Comparison of ENCODE assay signal across 9 mouse cellular contexts in genomic region chr5:121146275-121146674, GRCm38 (mm10). TPM values are rescaled to one million over a fixed set of nuclear protein-coding genes. Genes with fewer than 3 reads are reported as not detected.
DNase-seq lines count a peak whose midpoint lies in the region; ATAC-seq lines count a peak whose summit lies in the region.
"Had no signal": no experiment of that assay in that cellular context is flagged by ENCODE, and none has a peak within 500 bp of the region (broad histone marks: within the 10 kb centered on the region; RNA-seq: fewer than 3 reads in every experiment).

No protein-coding gene starts in this region.

- intact Hi-C loops in left cerebral cortex, postnatal 10 days (cut with DNase I) = no loop called here

- no peak for ATAC-seq in forebrain, embryonic 13.5 days
- ATAC-seq in midbrain, embryonic 15.5 days (replicated peaks) = no peak
- no peak for ATAC-seq in midbrain, embryonic 11.5 days (ENCODE audit: low FRiP score)

- peak overlapping the region; percentile 66 for H3K27ac ChIP-seq in forebrain, embryonic 13.5 days
- H3K27ac ChIP-seq in forebrain, embryonic 10.5 days = no peak overlapping the region
- H3K27ac ChIP-seq in midbrain, embryonic 15.5 days = peak overlapping the region; percentile 49; the same call in 1 of the 2 replicates
- H3K27ac ChIP-seq in midbrain, embryonic 11.5 days (ENCODE audit: low read depth, low read length) = no peak overlapping the region
- H3K27ac ChIP-seq: midbrain, embryonic 12.5 days had no signal

- H3K9me3 ChIP-seq in forebrain, embryonic 13.5 days (replicated peaks) = no peaks in the 10 kb centered on the region
- no peaks in the 10 kb centered on the region for H3K9me3 ChIP-seq in forebrain, embryonic 10.5 days
- H3K9me3 ChIP-seq in midbrain, embryonic 15.5 days = no peaks in the 10 kb centered on the region
- no peaks in the 10 kb centered on the region for H3K9me3 ChIP-seq in midbrain, embryonic 11.5 days (ENCODE audit: control insufficient read depth, low read length)
- H3K9me3 ChIP-seq: midbrain, embryonic 12.5 days had no signal

- H3K4me1 ChIP-seq in forebrain, embryonic 13.5 days = peaks cover 32% of the 10 kb centered on the region
- H3K4me1 ChIP-seq in forebrain, embryonic 10.5 days = no peaks in the 10 kb centered on the region; the same call in 1 of the 2 replicates
- H3K4me1 ChIP-seq in midbrain, embryonic 15.5 days = peaks cover 16% of the 10 kb centered on the region
- H3K4me1 ChIP-seq in midbrain, embryonic 11.5 days (ENCODE audit: control insufficient read depth, insufficient read depth, low read length) = no peaks in the 10 kb centered on the region

- H3K4me2 ChIP-seq in forebrain, embryonic 13.5 days = no peak overlapping the region
- no peak overlapping the region for H3K4me2 ChIP-seq in midbrain, embryonic 15.5 days
- H3K4me2 ChIP-seq in midbrain, embryonic 11.5 days = no peak overlapping the region
- H3K4me2 ChIP-seq: midbrain, embryonic 12.5 days had no signal

- H3K36me3 ChIP-seq in forebrain, embryonic 13.5 days (ENCODE audit: poor library complexity, severe bottlenecking) = peaks cover 92% of the 10 kb centered on the region
- peaks cover 100% of the 10 kb centered on the region for H3K36me3 ChIP-seq in forebrain, embryonic 10.5 days (replicated peaks)
- H3K36me3 ChIP-seq in midbrain, embryonic 15.5 days (replicated peaks) = peaks cover 26% of the 10 kb centered on the region
- peaks cover 9% of the 10 kb centered on the region; the same call in 1 of the 2 replicates for H3K36me3 ChIP-seq in midbrain, embryonic 11.5 days (ENCODE audit: control insufficient read depth, insufficient read depth, low read length)

- no peak overlapping the region for H3K4me3 ChIP-seq in forebrain, embryonic 13.5 days
- H3K4me3 ChIP-seq in forebrain, embryonic 10.5 days = no peak overlapping the region
- H3K4me3 ChIP-seq in midbrain, embryonic 15.5 days = no peak overlapping the region
- H3K4me3 ChIP-seq in midbrain, embryonic 11.5 days (ENCODE audit: low read depth, low read length) = no peak overlapping the region
- H3K4me3 ChIP-seq: midbrain, embryonic 12.5 days had no signal

- no peak for DNase-seq in forebrain, embryonic 10.5 days (ENCODE audit: extremely low spot score, low spot score)
- no peak for DNase-seq in midbrain, embryonic 11.5 days (ENCODE audit: low spot score, missing footprints)
- DNase-seq in kidney, adult 11 months = peak; percentile 87
- peak; percentile 27 for DNase-seq in skeletal muscle tissue, adult 2 months (ENCODE audit: low read depth, low spot score)
- DNase-seq in neural tube, embryonic 10.5 days (ENCODE audit: extremely low spot score, low spot score) = no peak
- DNase-seq in left cerebral cortex, postnatal 10 days (ENCODE audit: extremely low spot score in 1 of 2, low spot score in 2 of 2) = no peak

- WGBS in forebrain, embryonic 13.5 days = 85% methylated on average over 5 of the region's 5 CpGs
- WGBS in forebrain, embryonic 10.5 days = 94% methylated on average over 5 of the region's 5 CpGs
- WGBS in midbrain, embryonic 15.5 days = 93% methylated on average over 5 of the region's 5 CpGs
- WGBS in midbrain, embryonic 11.5 days = 88% methylated on average over 5 of the region's 5 CpGs

- H3K27me3 ChIP-seq in forebrain, embryonic 13.5 days = no peaks in the 10 kb centered on the region
- no peaks in the 10 kb centered on the region for H3K27me3 ChIP-seq in forebrain, embryonic 10.5 days (ENCODE audit: poor library complexity, severe bottlenecking)
- no peaks in the 10 kb centered on the region for H3K27me3 ChIP-seq in midbrain, embryonic 15.5 days (replicated peaks)
- H3K27me3 ChIP-seq in midbrain, embryonic 11.5 days (ENCODE audit: control insufficient read depth, insufficient read depth, low read length) = no peaks in the 10 kb centered on the region
- H3K27me3 ChIP-seq: midbrain, embryonic 12.5 days had no signal

- H3K9ac ChIP-seq in forebrain, embryonic 13.5 days = 0 out of 2 replicates have a peak overlapping the region, but pooled peaks have one; percentile 8
- H3K9ac ChIP-seq in midbrain, embryonic 15.5 days = no peak overlapping the region
- H3K9ac ChIP-seq in midbrain, embryonic 11.5 days (ENCODE audit: low read length) = no peak overlapping the region
- H3K9ac ChIP-seq: midbrain, embryonic 12.5 days had no signal

RNA-seq across cellular contexts. Expression of gene Ptpn11, which starts 44.9 kb away (rescaled TPM):
- 27.8 and 28.4 TPM in 2 replicates for polyA plus RNA-seq in forebrain, embryonic 13.5 days (2015; fragmentation: Nextera tagmentation; extraction: Ambion mirVana)
- 25.1 TPM in 2 replicates for polyA plus RNA-seq in forebrain, embryonic 10.5 days (2016; fragmentation: Nextera tagmentation; extraction: Ambion mirVana)
- 23.7 and 24.7 TPM in 2 replicates for polyA plus RNA-seq in midbrain, embryonic 15.5 days (2015; fragmentation: Nextera tagmentation; extraction: Ambion mirVana)
- 24.5 and 25.2 TPM in 2 replicates for polyA plus RNA-seq in midbrain, embryonic 11.5 days (2014; fragmentation: Nextera tagmentation; extraction: Ambion mirVana)
- total RNA-seq in left cerebral cortex, postnatal 10 days (2021) = 10 to 100 TPM; 78.0 to 80.4 TPM

RNA-seq across cellular contexts. Expression of gene Rpl6, which starts 58.0 kb away (rescaled TPM):
- polyA plus RNA-seq in forebrain, embryonic 13.5 days (2015; fragmentation: Nextera tagmentation; extraction: Ambion mirVana) = 466 and 500 TPM in 2 replicates
- polyA plus RNA-seq in forebrain, embryonic 10.5 days (2016; fragmentation: Nextera tagmentation; extraction: Ambion mirVana) = 659 and 678 TPM in 2 replicates
- 336 and 343 TPM in 2 replicates for polyA plus RNA-seq in midbrain, embryonic 15.5 days (2015; fragmentation: Nextera tagmentation; extraction: Ambion mirVana)
- polyA plus RNA-seq in midbrain, embryonic 11.5 days (2014; fragmentation: Nextera tagmentation; extraction: Ambion mirVana) = 664 and 673 TPM in 2 replicates
- total RNA-seq in left cerebral cortex, postnatal 10 days (2021) = 100 to 1,000 TPM; 499 to 506 TPM

Comparison
In these comparisons a context has a peak if more than half of its experiments do, and no peak if none do; other contexts are left out.
1. H3K27ac ChIP-seq: peak in forebrain, embryonic 13.5 days (single experiment) and midbrain, embryonic 15.5 days (single experiment); none in forebrain, embryonic 10.5 days (single experiment) and midbrain, embryonic 11.5 days (single experiment).
2. DNase-seq: peak in kidney, adult 11 months (single experiment) and skeletal muscle tissue, adult 2 months (single experiment); none in forebrain, embryonic 10.5 days (single experiment), midbrain, embryonic 11.5 days (single experiment), neural tube, embryonic 10.5 days (single experiment) and left cerebral cortex, postnatal 10 days (0 of 2).